Mouse (Mus musculus): ENCODE data around the gene Tyrobp.

GRCm38 (mm10) chr7:30373501-30373962, 40.0 kb upstream of the Tyrobp start:
- TF ChIP-seq TAL1 (IDR thresholded peaks at IDR 0.05; ENCODE audit: low read length) (no peak), GATA1 (IDR thresholded peaks at IDR 0.05; ENCODE audit: low read length) (peak; percentile 65)

All from erythroblast, embryonic 14.5 days (primary cell).